Mouse (Mus musculus): Measurements from ENCODE around the gene Med21.

Med21 gene

GRCm38 (mm10) chr6:146678136-146679070, 36.1 kb downstream of the Med21 start:
- no peak for DNase-seq (ENCODE audit: low read depth, low spot score)

GRCm38 (mm10) chr6:146683881-146684280, 41.5 kb downstream of the Med21 start:
- no peak for DNase-seq (ENCODE audit: low read depth, low spot score)

- no peak for DNase-seq (ENCODE audit: low read depth, low spot score)
Observed at GRCm38 (mm10) chr6:146685781-146686308, 43.5 kb downstream of the Med21 start.

- no peak for DNase-seq (ENCODE audit: low read depth, low spot score)
Observed at GRCm38 (mm10) chr6:146686463-146687196, 44.3 kb downstream of the Med21 start.

- no peak for DNase-seq (ENCODE audit: low read depth, low spot score)
Observed at GRCm38 (mm10) chr6:146688010-146688409, 45.7 kb downstream of the Med21 start.

GRCm38 (mm10) chr6:146688861-146689260, 46.5 kb downstream of the Med21 start:
- no peak for DNase-seq (ENCODE audit: low read depth, low spot score)

- DNase-seq (ENCODE audit: low read depth, low spot score) = no peak
Observed at GRCm38 (mm10) chr6:146697767-146698166, 55.4 kb downstream of the Med21 start.

- DNase-seq (ENCODE audit: low read depth, low spot score) = no peak
Observed at GRCm38 (mm10) chr6:146698376-146698775, 56.0 kb downstream of the Med21 start.

All from telencephalon, adult 2 months (tissue).